Mouse (Mus musculus) liver, adult 2 months (tissue): ENCODE results near the gene Fam102b.

Experiments used
- CTCF ChIP-seq: fragments of 200-500 bp; IDR thresholded peaks from 2 replicates; pipeline ENCODE4 v1.5.1; 2011; ENCODE audit warnings: low read depth, low read length, control low read depth
- POLR2A ChIP-seq: fragments of 200-500 bp; IDR thresholded peaks from 2 replicates; pipeline ENCODE4 v1.6.1; 2011; ENCODE audit warnings: low read length, control low read depth; ENCODE audit not compliant: insufficient read depth; ENCODE audit errors: extremely low read depth

DNA sequence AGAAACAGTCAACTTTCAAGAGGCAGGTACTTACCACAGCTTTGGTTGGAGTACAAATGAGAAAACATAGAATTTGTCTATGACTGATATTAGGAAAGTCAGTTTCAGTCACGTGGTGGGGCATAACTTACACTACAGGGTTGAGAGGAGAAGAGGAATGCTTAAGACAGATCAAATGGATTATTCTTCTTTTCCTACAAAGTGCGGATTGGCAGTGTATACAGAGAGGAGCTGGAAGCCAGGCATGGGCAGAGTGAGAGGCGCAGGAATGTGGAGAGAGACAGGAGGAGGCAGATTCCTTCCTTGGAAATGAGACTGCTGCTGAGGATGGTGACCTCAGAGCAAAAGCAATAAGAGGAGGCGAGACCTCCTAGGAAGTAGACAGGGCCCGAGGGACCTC is 9.1 kb downstream of the Fam102b start:
- TF ChIP-seq CTCF, result no peak
- no peak for TF ChIP-seq POLR2A
